Mouse (Mus musculus): ENCODE measurements around the gene Olfr54.

GRCm38 (mm10) chr11:50981667-50982066 is 32.4 kb upstream of the Olfr54 start, which contains the start of gene Olfr1377:
- TF ChIP-seq POLR2A (IDR thresholded peaks at IDR 0.05; ENCODE audit: insufficient read length, low read depth) (no peak), MYOG (IDR thresholded peaks at IDR 0.05; ENCODE audit: control insufficient read depth in 1 of 3, insufficient read depth in 1 of 3, insufficient read length in 2 of 3, low read depth in 2 of 3) (no peak), USF1 (IDR thresholded peaks at IDR 0.05; ENCODE audit: low read depth) (no peak), TCF12 (IDR thresholded peaks at IDR 0.05; ENCODE audit: insufficient read depth, poor library complexity, severe bottlenecking) (no peak)

Data from myocyte (in vitro differentiated cells).